Mouse (Mus musculus) hindbrain, postnatal 0 days (tissue): Measurements from ENCODE around the gene Eif2s2. TPM values are rescaled to one million over a fixed set of nuclear protein-coding genes. Genes with fewer than 3 reads are reported as not detected.
"Not testable (repeated sequence)": the region's sequence is repeated elsewhere in the genome, so short reads cannot be mapped to it uniquely, and the experiment has no call there.

ENCODE experiments used
- ATAC-seq: fragments of 200-750 bp; cut with Nextera tagmentation; 2 replicates; pipeline ENCODE4 v1.8.0; 2017; ENCODE audit warnings: mild to moderate bottlenecking, moderate TSS enrichment, moderate library complexity
- DNase-seq: peaks from one replicate; pipeline ENCODE4 v3.0.0-alpha.2; 2015; ENCODE audit warnings: low spot score
- H3K27ac ChIP-seq: fragments of 300-500 bp; sonication (generic); 2 replicates; pipeline ENCODE4 v1.5.1; 2014; ENCODE audit warnings: mild to moderate bottlenecking
- H3K27me3 ChIP-seq: fragments of 300-500 bp; sonication (generic); 2 replicates; pipeline ENCODE4 v1.6.1; 2014; ENCODE audit warnings: low read length, mixed read lengths; ENCODE audit not compliant: insufficient read depth
- H3K36me3 ChIP-seq: fragments of 300-500 bp; sonication (generic); 2 replicates; pipeline ENCODE4 v1.6.1; 2014; ENCODE audit warnings: low read length, mixed read lengths; ENCODE audit not compliant: insufficient read depth
- H3K4me1 ChIP-seq: fragments of 300-500 bp; sonication (generic); 2 replicates; pipeline ENCODE4 v1.6.1; 2014; ENCODE audit warnings: antibody characterized with exemption, low read length, mixed read lengths; ENCODE audit not compliant: insufficient read depth
- H3K4me2 ChIP-seq: fragments of 300-500 bp; sonication (generic); 2 replicates; pipeline ENCODE4 v1.6.1; 2014; ENCODE audit warnings: low read depth, mild to moderate bottlenecking, low read length, moderate library complexity, mixed read lengths
- H3K4me3 ChIP-seq: fragments of 300-500 bp; sonication (generic); 2 replicates; pipeline ENCODE4 v1.5.1; 2014; ENCODE audit warnings: low read length
- H3K9ac ChIP-seq: fragments of 300-500 bp; sonication (generic); replicated peaks from 2 replicates; pipeline ENCODE4 v1.6.1; 2014; ENCODE audit warnings: mild to moderate bottlenecking, low read length, moderate library complexity, mixed read lengths
- H3K9me3 ChIP-seq: fragments of 300-500 bp; sonication (generic); 2 replicates; pipeline ENCODE4 v1.6.1; 2016; ENCODE audit warnings: low read length, mixed read lengths
- CTCF ChIP-seq: IDR thresholded peaks from 2 replicates; pipeline ENCODE4 v1.5.1; 2016; ENCODE audit warnings: antibody characterized with exemption, control low read depth, low read depth
- WGBS: fragments of 180-500 bp; shearing (Covaris S2); extraction: QIAGEN DNeasy Blood & Tissue Kit; methylation state at CpG from one replicate; pipeline ENCODE4 v1.1.7; 2014; 5-methylcytosine and 5-hydroxymethylcytosine counted together
- polyA plus RNA-seq: library from polyadenylated mRNA; unstranded; fragments of >200 nt; fragmentation: Nextera tagmentation; extraction: Ambion mirVana; gene quantifications from 2 replicates; pipeline ENCODE4 v1.2.1, GENCODE M21; 2015
- total RNA-seq: library from RNA; depleted of rRNA; stranded (reverse); fragments of >200 nt; gene quantifications from 2 replicates; pipeline ENCODE4 v1.2.3, GENCODE M21; 2014

Gene Eif2s2
- total and polyA plus RNA-seq, 2 experiments from 2014 or later: 32.6 to 92.9 TPM

DNA sequence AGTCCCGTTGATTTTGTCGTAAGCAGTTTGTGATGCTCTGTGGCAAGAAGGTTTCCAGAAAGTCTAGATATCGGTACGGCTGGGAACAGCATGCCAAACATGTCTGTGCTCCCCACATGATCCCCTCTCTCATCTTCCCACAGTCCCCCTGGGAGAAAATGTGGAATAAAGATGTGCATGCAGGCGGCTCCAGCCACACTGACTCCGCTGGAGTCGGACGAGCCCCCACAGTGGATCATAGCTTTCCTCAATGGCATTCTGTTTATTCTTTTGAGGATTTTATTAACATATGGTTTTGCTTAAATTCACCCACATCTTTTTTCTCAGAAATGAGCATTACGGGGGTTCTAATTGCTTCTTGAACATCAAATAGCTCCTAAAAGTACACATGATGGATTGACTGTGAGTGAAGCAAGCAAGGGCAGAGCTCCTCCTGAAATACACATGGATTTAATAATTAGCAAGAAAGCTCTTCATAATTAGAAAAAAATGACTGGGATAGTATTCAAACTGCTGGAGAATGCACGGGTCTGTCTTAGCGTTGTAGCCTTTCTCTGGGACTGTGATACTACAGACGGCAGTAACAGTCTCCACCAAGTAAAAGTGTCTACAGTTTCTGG lies 23.3 kb upstream of the Eif2s2 start:
- no peak overlapping the region for H3K4me2 ChIP-seq
- no peak for TF ChIP-seq CTCF

GRCm38 (mm10) chr2:154909789-154910188 lies 17.1 kb upstream of the Eif2s2 start:
- Histone ChIP-seq H3K4me1 (no peaks in the 10 kb centered on the region), H3K27me3 (no peaks in the 10 kb centered on the region), H3K36me3 (no peaks in the 10 kb centered on the region), H3K27ac (no peak overlapping the region), H3K9me3 (no peaks in the 10 kb centered on the region), H3K4me3 (no peak overlapping the region), H3K4me2 (no peak overlapping the region), H3K9ac (no peak overlapping the region)
- ATAC-seq (no peak), DNase-seq (no peak)
- peak; percentile 16; the same call in 1 of the 2 replicates for TF ChIP-seq CTCF
- WGBS: 78% methylated on average over 6 of the region's 6 CpGs

More for the DNA sequence above, 23.3 kb upstream of the Eif2s2 start:
- Histone ChIP-seq H3K9me3 (no peaks in the 10 kb centered on the region), H3K4me1 (no peaks in the 10 kb centered on the region), H3K36me3 (no peaks in the 10 kb centered on the region), H3K9ac (no peak overlapping the region), H3K27me3 (no peaks in the 10 kb centered on the region), H3K4me3 (no peak overlapping the region), H3K27ac (no peak overlapping the region)
- WGBS: 73% methylated on average over 12 of the region's 12 CpGs
- ATAC-seq: no peak
- DNase-seq: no peak

GRCm38 (mm10) chr2:154908223-154908622 lies 15.5 kb upstream of the Eif2s2 start:
- not testable (repeated sequence) for H3K4me1 ChIP-seq, H3K9me3 ChIP-seq, H3K9ac ChIP-seq, H3K27ac ChIP-seq, H3K27me3 ChIP-seq, ATAC-seq, H3K4me2 ChIP-seq, DNase-seq, H3K36me3 ChIP-seq, H3K4me3 ChIP-seq
- WGBS: 50% methylated on average over 2 of the region's 2 CpGs

GRCm38 (mm10) chr2:154905796-154906195 lies 13.1 kb upstream of the Eif2s2 start:
- Histone ChIP-seq H3K4me1 (no peaks in the 10 kb centered on the region), H3K9me3 (no peaks in the 10 kb centered on the region), H3K27ac (no peak overlapping the region), H3K4me3 (no peak overlapping the region), H3K27me3 (0 out of 2 replicates have a peak, but pooled peaks cover 4% of the 10 kb centered on the region), H3K9ac (no peak overlapping the region), H3K36me3 (no peaks in the 10 kb centered on the region), H3K4me2 (no peak overlapping the region)
- DNase-seq (no peak), ATAC-seq (no peak)
- WGBS: 60% methylated on average over 2 of the region's 2 CpGs
- no peak for TF ChIP-seq CTCF

GRCm38 (mm10) chr2:154902111-154902510 lies 9.4 kb upstream of the Eif2s2 start:
- no peak overlapping the region for H3K4me3 ChIP-seq
- H3K4me2 ChIP-seq: no peak overlapping the region
- no peak for TF ChIP-seq CTCF
- DNase-seq (no peak), ATAC-seq (no peak)
- H3K36me3 ChIP-seq: no peaks in the 10 kb centered on the region
- WGBS: 94% methylated on average over 3 of the region's 3 CpGs
- H3K4me1 ChIP-seq: no peaks in the 10 kb centered on the region
- no peak overlapping the region for H3K27ac ChIP-seq
- H3K27me3 ChIP-seq: 0 out of 2 replicates have a peak, but pooled peaks cover 4% of the 10 kb centered on the region
- H3K9me3 ChIP-seq: no peaks in the 10 kb centered on the region
- H3K9ac ChIP-seq: no peak overlapping the region

- not testable (repeated sequence) for H3K4me3 ChIP-seq, H3K4me2 ChIP-seq, H3K9me3 ChIP-seq, ATAC-seq, H3K4me1 ChIP-seq, H3K36me3 ChIP-seq, H3K9ac ChIP-seq, H3K27me3 ChIP-seq, DNase-seq, H3K27ac ChIP-seq
- WGBS: 90% methylated on average over 4 of the region's 4 CpGs
Measured at GRCm38 (mm10) chr2:154899412-154899811, 6.7 kb upstream of the Eif2s2 start.

DNA sequence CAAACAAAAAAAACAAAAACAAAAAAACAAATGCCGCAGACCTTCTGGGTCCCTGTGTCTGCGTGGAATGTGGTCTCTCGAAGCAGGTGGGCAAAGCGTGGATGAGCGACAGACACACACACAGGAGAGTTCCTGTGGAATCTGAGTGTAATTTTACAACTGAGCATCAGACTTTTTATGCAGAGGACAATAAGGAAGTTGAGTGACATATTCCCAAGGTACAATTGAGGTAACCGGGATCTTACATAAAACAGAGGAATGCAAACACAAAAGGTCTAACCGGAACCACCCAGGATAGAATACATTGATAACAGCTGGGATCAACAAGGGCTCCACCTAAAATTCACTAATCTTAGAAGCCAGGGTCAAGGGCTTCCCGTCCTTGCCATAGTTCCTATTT lies 6.3 kb upstream of the Eif2s2 start:
- not testable (repeated sequence) for H3K36me3 ChIP-seq, H3K4me2 ChIP-seq, H3K27me3 ChIP-seq, H3K4me3 ChIP-seq, H3K4me1 ChIP-seq, H3K27ac ChIP-seq, H3K9ac ChIP-seq, H3K9me3 ChIP-seq, ATAC-seq, DNase-seq
- 89% methylated on average over 7 of the region's 8 CpGs for WGBS
